Mouse (Mus musculus) thymus, postnatal 25 days (tissue): ENCODE measurements around the gene Gm21083.
"Not testable (repeated sequence)": the region's sequence is repeated elsewhere in the genome, so short reads cannot be mapped to it uniquely, and the experiment has no call there.

Experiments used
- DNase-seq: peaks from one replicate; pipeline ENCODE4 v3.0.0; 2022

The Gm21083 gene

DNA sequence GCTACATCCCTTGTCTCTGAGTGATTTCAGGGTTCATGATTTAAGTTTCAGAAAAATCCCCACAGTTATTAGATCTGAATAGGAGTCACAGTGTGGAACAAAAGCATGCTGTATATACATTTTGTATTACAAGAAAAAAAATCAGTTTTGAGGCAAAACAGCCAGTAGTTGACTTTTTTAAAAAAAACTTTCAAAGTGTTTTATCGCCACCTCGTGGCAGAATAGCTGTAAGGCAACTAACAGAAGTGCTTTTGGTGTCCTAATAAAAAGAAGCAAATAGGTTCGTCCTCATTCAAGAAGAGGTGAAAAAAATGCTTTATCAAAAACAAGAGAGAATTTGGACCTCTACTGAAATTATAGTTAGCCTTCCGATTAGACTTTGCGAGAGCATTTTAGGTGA, 52.9 kb downstream of the Gm21083 start:
- not testable (repeated sequence) for DNase-seq
